Mouse (Mus musculus) CD4-positive, CD25-positive, alpha-beta regulatory T cell, adult 2 months (primary cell): ENCODE data around the gene Rangap1.
A peak's percentile ranks its signal among the peaks of the same experiment; 100 is the strongest.

Experiments used
- DNase-seq: peaks from one replicate; pipeline ENCODE4 v3.0.0-alpha.2; 2012; ENCODE audit warnings: low read depth, low spot score

Rangap1 gene

GRCm38 (mm10) chr15:81697175-81697574 is 48.2 kb downstream of the Rangap1 start, which contains the start of gene Chadl:
Chadl (minus strand) TSS chr15:81697287.
- DNase-seq, result no peak

- DNase-seq, result no peak
These were observed 50.4 kb downstream of the Rangap1 start for GRCm38 (mm10) chr15:81694891-81695290.

- DNase-seq, result peak; percentile 80
These were observed 51.1 kb downstream of the Rangap1 start for GRCm38 (mm10) chr15:81693967-81694881.

GRCm38 (mm10) chr15:81693366-81693966 is 51.9 kb downstream of the Rangap1 start:
- DNase-seq, result no peak

- DNase-seq, result no peak
These were observed 65.0 kb downstream of the Rangap1 start for GRCm38 (mm10) chr15:81680301-81680805.

GRCm38 (mm10) chr15:81676637-81677036 is 68.7 kb downstream of the Rangap1 start:
- no peak for DNase-seq

- DNase-seq, result peak; percentile 59
These were observed 75.1 kb downstream of the Rangap1 start for GRCm38 (mm10) chr15:81670231-81670640.

- peak; percentile 31 for DNase-seq
These were observed 78.4 kb downstream of the Rangap1 start for GRCm38 (mm10) chr15:81666957-81667356.

- peak; percentile 95 for DNase-seq
These were observed 81.4 kb downstream of the Rangap1 start, which contains the start of gene L3mbtl2 for GRCm38 (mm10) chr15:81663697-81664561. L3mbtl2 (plus strand) TSS chr15:81663889.

GRCm38 (mm10) chr15:81663281-81663680 is 82.0 kb downstream of the Rangap1 start:
- DNase-seq, result no peak

GRCm38 (mm10) chr15:81661701-81662100 is 83.6 kb downstream of the Rangap1 start:
- DNase-seq, result no peak
